Mouse (Mus musculus): Measurements from ENCODE around the gene Gm35134. TPM values are rescaled to one million over a fixed set of nuclear protein-coding genes. Genes with fewer than 3 reads are reported as not detected.
"Not testable (repeated sequence)": the region's sequence is repeated elsewhere in the genome, so short reads cannot be mapped to it uniquely, and the experiment has no call there.

Gm35134 gene
- not detected in 2 replicates for polyA plus RNA-seq (2015; fragmentation: Nextera tagmentation; extraction: Ambion mirVana)

DNA sequence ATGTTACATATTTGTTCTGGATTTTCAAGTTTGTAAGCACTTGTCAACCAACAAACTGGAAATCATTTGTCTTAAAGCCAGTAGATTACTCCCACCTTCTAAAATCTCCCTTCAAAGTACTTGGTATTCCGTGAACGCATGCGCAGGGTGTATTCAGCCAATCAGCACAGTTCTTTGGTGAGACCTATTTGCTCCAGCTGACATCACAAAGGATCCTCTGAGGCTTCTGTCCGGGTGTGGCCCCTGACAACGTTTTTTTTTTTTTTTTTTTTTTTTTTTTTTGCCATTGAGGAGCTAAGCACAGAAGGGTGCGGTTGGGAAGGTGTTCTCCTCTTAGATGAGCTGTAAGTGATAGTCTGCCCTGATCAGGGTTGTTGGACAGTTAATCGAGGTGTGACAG lies at the start of gene Gm35134:
Gene Gm35134 (plus strand): TSS at position 301 of the 400 bp plus-strand sequence.
- not testable (repeated sequence) for H3K4me3 ChIP-seq (ENCODE audit: low read depth, low read length); H3K9ac ChIP-seq (ENCODE audit: low read depth, low read length); H3K27ac ChIP-seq (ENCODE audit: low read depth, low read length); H3K4me2 ChIP-seq (replicated peaks; ENCODE audit: low read depth); H3K27me3 ChIP-seq (replicated peaks; ENCODE audit: control insufficient read depth, insufficient read depth, low read length); H3K4me1 ChIP-seq (replicated peaks; ENCODE audit: control insufficient read depth, insufficient read depth, low read length); ATAC-seq; H3K36me3 ChIP-seq (ENCODE audit: control insufficient read depth, insufficient read depth); H3K9me3 ChIP-seq (ENCODE audit: control insufficient read depth)
- WGBS, result no CpG with 5 or more reads among the region's 7 CpGs
